25 mouse cellular contexts compared by ENCODE assay signal in genomic region chr6:134751087-134751486, GRCm38 (mm10). TPM values are rescaled to one million over a fixed set of nuclear protein-coding genes. Genes with fewer than 3 reads are reported as not detected.
DNase-seq lines count a peak whose midpoint lies in the region; ATAC-seq and TF ChIP-seq lines count a peak whose summit lies in the region.
"Had no signal": no experiment of that assay in that cellular context is flagged by ENCODE, and none has a peak within 500 bp of the region (broad histone marks: within the 10 kb centered on the region; RNA-seq: fewer than 3 reads in every experiment).

No protein-coding gene starts in this region.

- WGBS in liver, adult 2 months = 55% methylated on average over 4 of the region's 4 CpGs
- 58% methylated on average over 4 of the region's 4 CpGs for WGBS in intestine, postnatal 0 days
- WGBS in stomach, embryonic 16.5 days = 82% methylated on average over 4 of the region's 4 CpGs

- TF ChIP-seq CTCF in liver, adult 2 months (IDR thresholded peaks at IDR 0.05; ENCODE audit: low read depth, low read length) = no peak
- no peak for TF ChIP-seq CTCF in intestine, postnatal 0 days (IDR thresholded peaks at IDR 0.05; ENCODE audit: low read depth)

- DNase-seq in liver, adult 2 months (ENCODE audit: extremely low read depth, low read depth, low spot score) = peak; percentile 91
- DNase-seq in liver = no peak
- DNase-seq in neural tube, embryonic 10.5 days (ENCODE audit: extremely low spot score, low spot score) = no peak
- no peak for DNase-seq in cerebellum, adult 11-12 months
- DNase-seq: adrenal gland, postnatal 25 days; cerebellum, adult 2 months; cerebellum, adult 9-11 months; cerebellum, postnatal 25 days; embryo, embryonic 11 days; gastrocnemius, postnatal 25 days; heart, adult 18-20 months; heart, postnatal 10 days; heart, postnatal 36 days had no signal

- H3K36me3 ChIP-seq in liver, adult 2 months (ENCODE audit: control insufficient read depth, insufficient read depth, low read length) = peaks cover 7% of the 10 kb centered on the region; the same call in 1 of the 2 replicates
- H3K36me3 ChIP-seq in intestine, postnatal 0 days (ENCODE audit: control insufficient read depth, insufficient read depth) = peaks cover 15% of the 10 kb centered on the region
- H3K36me3 ChIP-seq in stomach, embryonic 16.5 days (ENCODE audit: control insufficient read depth, insufficient read depth, low read length) = peaks cover 18% of the 10 kb centered on the region
- H3K36me3 ChIP-seq: forebrain, embryonic 15.5 days; hindbrain, embryonic 13.5 days had no signal

- no peak for TF ChIP-seq POLR2A in liver, adult 2 months (IDR thresholded peaks at IDR 0.05; ENCODE audit: extremely low read depth, insufficient read depth, low read length)

- H3K27me3 ChIP-seq in liver, adult 2 months (ENCODE audit: control insufficient read depth, insufficient read depth, low read length) = no peaks in the 10 kb centered on the region
- no peaks in the 10 kb centered on the region for H3K27me3 ChIP-seq in intestine, postnatal 0 days (replicated peaks; ENCODE audit: control insufficient read depth, insufficient read depth, low read length)
- H3K27me3 ChIP-seq in stomach, embryonic 16.5 days (ENCODE audit: control insufficient read depth, insufficient read depth, low read length) = no peaks in the 10 kb centered on the region
- H3K27me3 ChIP-seq: embryonic facial prominence, embryonic 13.5 days; forebrain, embryonic 12.5 days; forebrain, embryonic 15.5 days; heart, embryonic 12.5 days; heart, embryonic 15.5 days; hindbrain, embryonic 13.5 days had no signal

- peaks cover 7% of the 10 kb centered on the region; the same call in 1 of the 2 replicates for H3K4me1 ChIP-seq in liver, adult 2 months (ENCODE audit: control insufficient read depth, insufficient read depth, low read length)
- H3K4me1 ChIP-seq in intestine, postnatal 0 days (replicated peaks; ENCODE audit: control insufficient read depth, insufficient read depth, low read length) = peaks cover 8% of the 10 kb centered on the region; the same call in 1 of the 2 replicates
- no peaks in the 10 kb centered on the region for H3K4me1 ChIP-seq in stomach, embryonic 16.5 days (ENCODE audit: control insufficient read depth, insufficient read depth, low read length)
- H3K4me1 ChIP-seq: forebrain, embryonic 12.5 days; forebrain, embryonic 15.5 days; hindbrain, embryonic 10.5 days; hindbrain, embryonic 13.5 days had no signal

- H3K9ac ChIP-seq in liver, adult 2 months (ENCODE audit: low read depth, low read length) = no peak overlapping the region
- no peak overlapping the region for H3K9ac ChIP-seq in intestine, postnatal 0 days (ENCODE audit: low read depth, low read length)
- H3K9ac ChIP-seq in stomach, embryonic 16.5 days (ENCODE audit: low read length) = no peak overlapping the region
- H3K9ac ChIP-seq: embryonic facial prominence, embryonic 13.5 days; forebrain, embryonic 12.5 days; forebrain, embryonic 15.5 days; heart, embryonic 12.5 days; heart, embryonic 15.5 days; hindbrain, embryonic 13.5 days had no signal

- peak; percentile 88 for ATAC-seq in intestine, postnatal 0 days
- peak; percentile 37; the same call in 1 of the 2 replicates for ATAC-seq in stomach, embryonic 16.5 days (ENCODE audit: insufficient read depth, low FRiP score)
- ATAC-seq: forebrain, embryonic 15.5 days; hindbrain, postnatal 0 days had no signal

- H3K79me2 ChIP-seq in liver, adult 2 months (ENCODE audit: control insufficient read depth, insufficient read depth, low read length) = peaks cover 14% of the 10 kb centered on the region

- no peaks in the 10 kb centered on the region for H3K9me3 ChIP-seq in intestine, postnatal 0 days (ENCODE audit: control insufficient read depth)
- H3K9me3 ChIP-seq in stomach, embryonic 16.5 days (replicated peaks; ENCODE audit: control insufficient read depth, low read length) = no peaks in the 10 kb centered on the region
- H3K9me3 ChIP-seq: embryonic facial prominence, embryonic 10.5 days; embryonic facial prominence, embryonic 13.5 days; forebrain, embryonic 12.5 days; forebrain, embryonic 15.5 days; heart, embryonic 12.5 days; heart, embryonic 15.5 days; hindbrain, embryonic 10.5 days; hindbrain, embryonic 13.5 days had no signal

- H3K4me3 ChIP-seq in liver, adult 2 months (ENCODE audit: insufficient read depth, low read depth, low read length) = no peak overlapping the region
- no peak overlapping the region for H3K4me3 ChIP-seq in intestine, postnatal 0 days (ENCODE audit: low read depth, low read length)
- no peak overlapping the region for H3K4me3 ChIP-seq in stomach, embryonic 16.5 days (replicated peaks; ENCODE audit: low read length)
- H3K4me3 ChIP-seq: embryonic facial prominence, embryonic 10.5 days; embryonic facial prominence, embryonic 13.5 days; erythroblast, embryonic 14.5 days; forebrain, embryonic 12.5 days; forebrain, embryonic 15.5 days; heart, embryonic 12.5 days; heart, embryonic 15.5 days; hindbrain, embryonic 10.5 days; hindbrain, embryonic 13.5 days had no signal

- H3K27ac ChIP-seq in liver, adult 2 months (replicated peaks; ENCODE audit: insufficient read depth, low read depth, low read length) = peak overlapping the region; percentile 59
- peak overlapping the region; percentile 84 for H3K27ac ChIP-seq in intestine, postnatal 0 days (ENCODE audit: low read depth, low read length)
- no peak overlapping the region for H3K27ac ChIP-seq in stomach, embryonic 16.5 days (ENCODE audit: low read length)
- H3K27ac ChIP-seq: embryonic facial prominence, embryonic 10.5 days; embryonic facial prominence, embryonic 13.5 days; forebrain, embryonic 12.5 days; forebrain, embryonic 15.5 days; heart, embryonic 15.5 days; hindbrain, embryonic 10.5 days; hindbrain, embryonic 13.5 days; hindbrain, postnatal 0 days had no signal

- H3K4me2 ChIP-seq in intestine, postnatal 0 days (replicated peaks; ENCODE audit: low read depth) = 0 out of 2 replicates have a peak overlapping the region, but pooled peaks have one; percentile 6
- no peak overlapping the region for H3K4me2 ChIP-seq in stomach, embryonic 16.5 days (ENCODE audit: low read depth, low read length)
- H3K4me2 ChIP-seq: embryonic facial prominence, embryonic 13.5 days; forebrain, embryonic 12.5 days; forebrain, embryonic 15.5 days; heart, embryonic 12.5 days; heart, embryonic 15.5 days; hindbrain, embryonic 13.5 days had no signal

RNA-seq across cellular contexts. Expression of gene Dusp16, which starts 41.3 kb away (rescaled TPM):
- total RNA-seq in liver, adult 2 months (2014; rRNA removed) = 19.7 and 21.1 TPM in 2 replicates
- polyA plus RNA-seq in liver, adult 2 months (2012; rRNA removed) = 17.4 and 20.0 TPM in 2 replicates
- 6.7 and 8.4 TPM in 2 replicates for polyA plus RNA-seq in intestine, postnatal 0 days (2015; fragmentation: Nextera tagmentation; extraction: Ambion mirVana)
- polyA plus RNA-seq in stomach, embryonic 16.5 days (2015; fragmentation: Nextera tagmentation; extraction: Ambion mirVana) = 18.5 and 19.2 TPM in 2 replicates
